Mouse (Mus musculus): ENCODE data around the gene Mobp. TPM values are rescaled to one million over a fixed set of nuclear protein-coding genes. Genes with fewer than 3 reads are reported as not detected.

Gene Mobp
- total RNA-seq, 1 experiment from 2014 or later: 0.27 TPM

DNA sequence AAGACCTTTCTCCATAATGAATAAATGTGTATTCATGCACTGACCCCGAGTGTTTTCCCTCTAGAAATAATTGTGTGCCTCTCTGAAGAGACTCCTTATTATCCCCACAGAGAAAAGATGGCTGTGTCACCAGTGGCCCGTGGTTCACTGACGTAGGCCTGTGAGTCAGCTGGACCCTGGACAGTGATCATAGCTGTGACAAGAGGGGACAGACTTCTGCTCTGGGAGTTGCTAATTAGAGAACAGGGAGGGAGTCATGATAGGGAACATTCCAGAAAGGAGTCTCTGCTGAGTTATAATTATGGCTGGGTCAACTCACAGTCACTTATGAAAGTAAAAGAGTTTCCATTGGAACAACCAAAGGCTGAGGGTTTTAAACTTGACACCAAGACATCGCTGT is 61.4 kb downstream of the Mobp start:
- DNase-seq: no peak

DNA sequence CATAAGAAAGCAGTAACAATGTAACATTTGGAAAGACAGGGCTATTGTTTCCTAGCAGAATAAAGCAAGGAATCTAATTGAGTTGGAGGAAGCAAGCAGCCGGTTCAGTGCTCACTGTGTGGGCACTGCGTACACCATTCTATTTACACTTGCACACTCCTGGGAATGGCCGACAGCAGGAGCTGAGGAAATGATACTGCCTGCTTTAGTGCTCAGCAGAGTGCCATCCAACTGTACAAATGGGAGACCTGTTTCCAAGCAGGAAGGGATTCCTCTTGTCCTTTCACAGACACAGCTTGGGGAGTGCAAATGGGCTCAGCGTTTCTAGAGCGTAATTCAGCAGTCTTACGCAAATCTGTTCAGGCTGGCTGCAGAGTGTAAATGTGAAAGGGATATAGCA is 63.4 kb downstream of the Mobp start:
- DNase-seq: no peak

DNA sequence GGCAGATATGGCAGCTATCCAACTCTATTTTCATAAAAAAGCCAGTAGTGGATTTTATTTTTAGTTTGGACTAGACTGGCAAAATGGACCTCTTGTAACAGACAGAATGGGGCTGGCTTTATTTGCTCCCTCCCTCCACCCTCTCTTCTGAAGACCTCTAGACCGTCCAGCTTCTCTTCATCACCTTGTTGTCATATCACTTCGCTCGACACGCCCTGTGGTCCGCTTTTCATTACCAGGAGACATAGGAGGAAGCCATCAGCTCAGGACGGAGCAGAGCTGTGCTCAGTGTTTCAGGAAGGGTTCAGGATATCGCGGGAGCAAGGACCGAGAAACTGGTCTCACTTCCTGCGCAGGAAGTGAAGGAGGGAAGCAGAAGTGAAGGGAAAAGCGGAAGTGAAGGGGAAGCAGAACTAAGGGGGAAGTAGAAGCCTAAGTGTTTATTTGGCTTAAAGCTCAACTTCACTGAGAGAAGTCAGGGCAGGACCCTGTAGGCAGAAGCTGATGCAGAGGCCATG is 65.5 kb downstream of the Mobp start:
- DNase-seq: no peak

DNA sequence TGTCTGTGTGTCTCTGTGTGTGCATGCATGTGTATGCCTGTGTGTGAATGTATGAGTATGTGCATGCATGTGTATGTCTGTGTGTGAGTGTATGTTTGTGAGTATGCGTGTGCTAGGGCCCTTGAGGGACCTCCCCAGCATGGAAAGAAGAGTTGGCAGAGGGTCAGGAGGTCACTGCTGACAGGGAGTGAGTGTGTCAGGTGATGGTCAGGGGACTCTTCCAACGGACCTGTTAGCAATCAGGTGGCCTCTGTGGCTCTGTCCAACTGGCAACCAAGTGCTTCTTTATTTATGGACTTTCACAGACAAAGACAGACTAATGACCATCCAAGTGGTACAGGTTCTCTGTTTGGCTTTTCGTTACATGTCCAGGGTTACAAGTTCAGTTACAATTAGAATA is 69.9 kb downstream of the Mobp start:
- no peak for DNase-seq

Other genes with a start within 250 kb of the Mobp start
- 16.5 and 33.1 TPM in 2 replicates for gene Gorasp1, start 212.1 kb upstream of the Mobp start, total RNA-seq (2021)
- 0.15 TPM in 1 of 2 replicates, not detected in the other for gene Ttc21a, start 212.1 kb upstream of the Mobp start, total RNA-seq (2021)
- 12.5 and 13.0 TPM in 2 replicates for gene Csrnp1, start 165.0 kb upstream of the Mobp start, total RNA-seq (2021)
- 0.12 TPM in 1 of 2 replicates, not detected in the other for gene Xirp1, start 126.1 kb upstream of the Mobp start, total RNA-seq (2021)
- gene Cx3cr1, start 79.8 kb upstream of the Mobp start, total RNA-seq (2021): 4.3 and 5.9 TPM in 2 replicates
- not detected in 2 replicates for gene Ccr8, start 57.6 kb upstream of the Mobp start, total RNA-seq (2021)
- 28.7 and 37.0 TPM in 2 replicates for gene Slc25a38, start 39.3 kb upstream of the Mobp start, total RNA-seq (2021)
- gene Rpsa, start 22.0 kb upstream of the Mobp start, total RNA-seq (2021): 585 and 720 TPM in 2 replicates
- 4.1 and 6.8 TPM in 2 replicates for gene Myrip, start 151.8 kb downstream of the Mobp start, total RNA-seq (2021)